Mouse (Mus musculus) MEL (cell line): Measurements from ENCODE around the gene Wnk3. TPM values are rescaled to one million over a fixed set of nuclear protein-coding genes. Genes with fewer than 3 reads are reported as not detected.
A peak's percentile ranks its signal among the peaks of the same experiment; 100 is the strongest.

Experiments used
- DNase-seq: peaks from one replicate; pipeline ENCODE4 v3.0.0; 2011; ENCODE audit warnings: low read depth, low spot score
- H3K27ac ChIP-seq: 2 replicates; pipeline ENCODE4 v1.5.1; 2012; ENCODE audit warnings: low read depth, mild to moderate bottlenecking, control low read depth, low read length, moderate library complexity; ENCODE audit not compliant: control insufficient read depth
- H3K27me3 ChIP-seq, 2 experiments: fragments of 150-350 bp in 1 of 2; sonication (generic) in 1 of 2; 2 replicates each; pipeline ENCODE4 v1.6.1; 2012; ENCODE audit warnings: low read length in 2 of 2, mild to moderate bottlenecking in 2 of 2, improper control_type of control experiment in 1 of 2, moderate library complexity in 1 of 2; ENCODE audit not compliant: insufficient read depth in 2 of 2, control insufficient read depth in 1 of 2
- H3K36me3 ChIP-seq, 2 experiments: 2 replicates each; pipeline ENCODE4 v1.6.1; 2012 to 2014; ENCODE audit warnings: low read length in 2 of 2, improper control_type of control experiment in 1 of 2, inconsistent platforms in 1 of 2, mild to moderate bottlenecking in 1 of 2; ENCODE audit not compliant: insufficient read depth in 2 of 2, control insufficient read depth in 1 of 2
- H3K4me1 ChIP-seq, 2 experiments: fragments of 150-350 bp in 1 of 2; sonication (generic) in 1 of 2; 2 replicates each; pipeline ENCODE4 v1.6.1; 2012; ENCODE audit warnings: low read length in 2 of 2, improper control_type of control experiment in 1 of 2, mild to moderate bottlenecking in 1 of 2; ENCODE audit not compliant: insufficient read depth in 2 of 2, control insufficient read depth in 1 of 2
- H3K4me3 ChIP-seq, 2 experiments: fragments of 150-350 bp in 1 of 2; sonication (generic) in 1 of 2; 2 replicates each; pipeline ENCODE4 v1.5.1; 2012; ENCODE audit warnings: low read depth in 2 of 2, low read length in 2 of 2, mild to moderate bottlenecking in 2 of 2, moderate library complexity in 2 of 2, control low read depth in 1 of 2, improper control_type of control experiment in 1 of 2; ENCODE audit not compliant: control insufficient read depth in 1 of 2, insufficient read depth in 1 of 2
- H3K79me2 ChIP-seq: 2 replicates; pipeline ENCODE4 v1.6.1; 2012; ENCODE audit warnings: mild to moderate bottlenecking, low read length, moderate library complexity; ENCODE audit not compliant: control insufficient read depth, poor library complexity, insufficient read depth
- H3K9ac ChIP-seq: 2 replicates; pipeline ENCODE4 v1.6.1; 2012; ENCODE audit warnings: low read depth, mild to moderate bottlenecking, control low read depth, low read length, moderate library complexity; ENCODE audit not compliant: control insufficient read depth, poor library complexity, severe bottlenecking
- H3K9me3 ChIP-seq: fragments of 150-350 bp; sonication (generic); replicated peaks from 2 replicates; pipeline ENCODE4 v1.6.1; 2012; ENCODE audit warnings: mild to moderate bottlenecking, low read length, improper control_type of control experiment, moderate library complexity; ENCODE audit not compliant: insufficient read depth
- CHD2 ChIP-seq: IDR thresholded peaks from 2 replicates; pipeline ENCODE4 v1.6.1; 2011; ENCODE audit warnings: low read length, improper control_type of control experiment
- CTCF ChIP-seq, 3 experiments: IDR thresholded peaks in 2 of 3; conservative IDR thresholded peaks in 1 of 3; 2 replicates each; pipeline ENCODE4 v1.5.1; 2011 to 2012; ENCODE audit warnings: low read length in 3 of 3, low read depth in 2 of 3, mild to moderate bottlenecking in 2 of 3, improper control_type of control experiment in 1 of 3, inconsistent platforms in 1 of 3, mixed read lengths in 1 of 3, moderate library complexity in 1 of 3; ENCODE audit not compliant: control insufficient read depth in 1 of 3, insufficient read depth in 1 of 3, poor library complexity in 1 of 3, severe bottlenecking in 1 of 3
- ELF1 ChIP-seq: IDR thresholded peaks from 2 replicates; pipeline ENCODE4 v1.6.1; 2014; ENCODE audit warnings: low read depth, mild to moderate bottlenecking, inconsistent platforms, low read length, improper control_type of control experiment, moderate library complexity
- EP300 ChIP-seq, 2 experiments: IDR thresholded peaks; 2 replicates each; pipeline ENCODE4 v1.6.1; 2011; ENCODE audit warnings: improper control_type of control experiment in 2 of 2, low read length in 2 of 2, low read depth in 1 of 2, mild to moderate bottlenecking in 1 of 2
- ETS1 ChIP-seq: IDR thresholded peaks from 2 replicates; pipeline ENCODE4 v1.6.1; 2012; ENCODE audit warnings: low read depth, mild to moderate bottlenecking, inconsistent platforms, low read length, improper control_type of control experiment, moderate library complexity
- GATA1 ChIP-seq: IDR thresholded peaks from 2 replicates; pipeline ENCODE4 v1.6.1; 2011; ENCODE audit warnings: low read depth, low read length, improper control_type of control experiment
- HCFC1 ChIP-seq: IDR thresholded peaks from 2 replicates; pipeline ENCODE4 v1.6.1; 2012; ENCODE audit warnings: low read depth, mild to moderate bottlenecking, inconsistent platforms, low read length, improper control_type of control experiment, moderate library complexity
- JUND ChIP-seq: IDR thresholded peaks from 2 replicates; pipeline ENCODE4 v1.6.1; 2011; ENCODE audit warnings: low read depth, mild to moderate bottlenecking, improper control_type of control experiment, low read length
- MAZ ChIP-seq: IDR thresholded peaks from 2 replicates; pipeline ENCODE4 v1.6.1; 2012; ENCODE audit warnings: low read depth, mild to moderate bottlenecking, inconsistent platforms, low read length, improper control_type of control experiment
- MXI1 ChIP-seq: IDR thresholded peaks from 2 replicates; pipeline ENCODE4 v1.6.1; 2011; ENCODE audit warnings: mild to moderate bottlenecking, low read depth, low read length, improper control_type of control experiment
- MYB ChIP-seq: IDR thresholded peaks from 2 replicates; pipeline ENCODE4 v1.6.1; 2011; ENCODE audit warnings: mild to moderate bottlenecking, low read depth, low read length, improper control_type of control experiment
- NRF1 ChIP-seq: IDR thresholded peaks from 2 replicates; pipeline ENCODE4 v1.6.1; 2014; ENCODE audit warnings: low read depth, mild to moderate bottlenecking, inconsistent platforms, low read length, improper control_type of control experiment, moderate library complexity; ENCODE audit not compliant: poor library complexity, insufficient read depth, severe bottlenecking
- POLR2AphosphoS5 ChIP-seq: IDR thresholded peaks from 2 replicates; pipeline ENCODE4 v1.6.1; 2012; ENCODE audit warnings: low read depth, borderline replicate concordance, mild to moderate bottlenecking, inconsistent platforms, low read length, moderate library complexity, mixed read lengths
- SIN3A ChIP-seq: IDR thresholded peaks from 2 replicates; pipeline ENCODE4 v1.6.1; 2012; ENCODE audit warnings: low read length, improper control_type of control experiment, inconsistent platforms
- SMC3 ChIP-seq: IDR thresholded peaks from 2 replicates; pipeline ENCODE4 v1.6.1; 2011; ENCODE audit warnings: low read depth, low read length, improper control_type of control experiment
- TCF12 ChIP-seq: IDR thresholded peaks from 2 replicates; pipeline ENCODE4 v1.6.1; 2014; ENCODE audit warnings: low read depth, mild to moderate bottlenecking, inconsistent platforms, low read length, improper control_type of control experiment, moderate library complexity
- UBTF ChIP-seq: IDR thresholded peaks from 2 replicates; pipeline ENCODE4 v1.6.1; 2012; ENCODE audit warnings: low read depth, mild to moderate bottlenecking, inconsistent platforms, low read length, improper control_type of control experiment, moderate library complexity, borderline replicate concordance; ENCODE audit not compliant: insufficient read depth
- USF2 ChIP-seq, 2 experiments: IDR thresholded peaks; 2 replicates each; pipeline ENCODE4 v1.6.1; 2011 to 2012; ENCODE audit warnings: improper control_type of control experiment in 2 of 2, low read length in 2 of 2, borderline replicate concordance in 1 of 2, inconsistent platforms in 1 of 2, low read depth in 1 of 2, mild to moderate bottlenecking in 1 of 2; ENCODE audit not compliant: insufficient read depth in 1 of 2
- ZMIZ1 ChIP-seq: IDR thresholded peaks from 2 replicates; pipeline ENCODE4 v1.6.1; 2012; ENCODE audit warnings: low read depth, mild to moderate bottlenecking, inconsistent platforms, low read length, improper control_type of control experiment, moderate library complexity
- ZNF384 ChIP-seq: IDR thresholded peaks from 2 replicates; pipeline ENCODE4 v1.6.1; 2012; ENCODE audit warnings: low read depth, mild to moderate bottlenecking, inconsistent platforms, low read length, improper control_type of control experiment
- polyA plus RNA-seq, 2 experiments: library from polyadenylated mRNA; stranded (reverse) in 1 of 2; unstranded in 1 of 2; fragments of >175 nt in 1 of 2; fragments of >200 nt in 1 of 2; gene quantifications; 2 replicates each; pipeline versions ENCODE4 v1.2.1 to v1.2.4; 2012; ENCODE audit warnings: low replicate concordance in 2 of 2, low read depth in 1 of 2; ENCODE audit not compliant: insufficient read length in 2 of 2, insufficient read depth in 1 of 2, missing spikeins in 1 of 2
- total RNA-seq: library from RNA; depleted of rRNA; stranded (reverse); fragments of 300-350 nt; gene quantifications from 2 replicates; pipeline ENCODE4 v1.2.3, GENCODE M21; 2012; rRNA removed

Gene Wnk3
- total RNA-seq: not detected in 2 replicates
- under 1 TPM in 1 of 2 experiments, not detected in 1; 0.01 TPM for polyA plus RNA-seq

DNA sequence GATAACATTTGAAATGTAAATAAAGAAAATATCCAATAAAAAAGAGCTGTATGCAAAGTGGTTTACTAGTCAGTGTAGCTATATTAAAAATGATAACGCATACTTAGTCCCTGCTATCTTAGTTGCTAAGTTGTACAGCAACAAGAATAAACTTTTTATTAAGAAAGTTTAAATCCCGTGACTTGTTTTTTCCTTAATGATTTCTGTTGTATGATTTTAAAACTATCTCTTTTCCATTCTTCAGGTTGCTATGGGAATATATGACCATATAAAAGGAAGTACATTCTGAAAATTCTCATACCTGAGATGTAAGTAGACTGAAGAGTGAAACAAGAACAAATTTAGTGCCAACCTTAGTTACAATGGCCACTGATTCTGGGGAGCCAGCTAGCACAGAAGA lies at the start of gene Wnk3:
Wnk3 (plus strand) TSS at position 301 of the 400 bp plus-strand sequence.
- no peaks in the 10 kb centered on the region for H3K4me1 ChIP-seq
- H3K36me3 ChIP-seq: no peaks in the 10 kb centered on the region
- no peak within 1 kb of the TSS for H3K27ac ChIP-seq
- H3K27me3 ChIP-seq: no peaks in the 10 kb centered on the region; a peak in 1 of 4 replicates
- H3K9ac ChIP-seq: no peak within 1 kb of the TSS
- H3K9me3 ChIP-seq: no peaks in the 10 kb centered on the region
- H3K4me3 ChIP-seq: no peak within 1 kb of the TSS
- TF ChIP-seq HCFC1 (no peak), MAZ (no peak), MXI1 (no peak), SIN3A (no peak), USF2 (IDR thresholded peaks at IDR 0.05; ENCODE audit: borderline replicate concordance in 1 of 2, insufficient read depth in 1 of 2, low read depth in 1 of 2, low read length in 2 of 2) (no peak), CHD2 (no peak), ELF1 (no peak), MYB (no peak), CTCF (IDR thresholded peaks at IDR 0.05 in 2 of 3, conservative IDR thresholded peaks at IDR 0.05 in 1 of 3; ENCODE audit: control insufficient read depth in 1 of 3, insufficient read depth in 1 of 3, low read depth in 2 of 3, low read length in 3 of 3, poor library complexity in 1 of 3, severe bottlenecking in 1 of 3) (no peak), TCF12 (no peak), ETS1 (no peak), JUND (no peak), UBTF (no peak), SMC3 (no peak), NRF1 (no peak), ZMIZ1 (no peak), POLR2AphosphoS5 (no peak)
- DNase-seq: no peak
- H3K79me2 ChIP-seq: no peaks in the 10 kb centered on the region

DNA sequence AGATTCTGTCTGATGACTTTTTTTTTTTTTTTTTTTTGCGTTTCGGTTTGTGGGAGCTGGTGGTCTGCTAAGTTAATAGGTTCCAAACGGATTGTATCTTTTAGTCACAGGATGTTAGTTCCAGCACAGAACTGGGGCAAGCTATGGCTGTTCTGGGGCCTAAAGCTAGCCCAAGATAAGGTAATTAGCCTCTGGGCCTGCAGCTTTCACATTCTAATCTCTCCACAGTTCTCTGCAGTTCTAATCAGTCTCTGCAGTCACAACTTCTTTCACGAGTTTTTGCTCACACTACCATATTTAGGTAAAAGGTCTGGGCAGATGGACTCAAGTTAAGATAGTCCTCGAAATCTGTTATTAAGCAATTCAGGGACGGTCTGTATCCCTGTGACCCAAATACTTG lies 39.5 kb upstream of the Wnk3 start:
- H3K27me3 ChIP-seq: peaks cover 0 to 2% of the 10 kb centered on the region in 2 experiments; a peak in 1 of 4 replicates
- peak; percentile 27 for DNase-seq
- no peak overlapping the region for H3K27ac ChIP-seq
- H3K4me1 ChIP-seq: peaks cover 0 to 4% of the 10 kb centered on the region in 2 experiments; a peak in 1 of 4 replicates
- H3K9me3 ChIP-seq: no peaks in the 10 kb centered on the region
- no peak overlapping the region for H3K9ac ChIP-seq
- H3K4me3 ChIP-seq: no peak overlapping the region
- no peaks in the 10 kb centered on the region for H3K79me2 ChIP-seq
- TF ChIP-seq ZNF384: peak; percentile 45
- 0 out of 2 replicates have a peak, but pooled peaks have one; percentile 24 for TF ChIP-seq TCF12
- no peak for TF ChIP-seq ELF1
- peak; percentile 16 to 46; a peak in 1 of 4 replicates for TF ChIP-seq EP300 (IDR thresholded peaks at IDR 0.05; ENCODE audit: low read depth in 1 of 2, low read length in 2 of 2)
- TF ChIP-seq GATA1: 0 out of 2 replicates have a peak, but pooled peaks have one; percentile 38
- no peaks in the 10 kb centered on the region; a peak in 1 of 4 replicates for H3K36me3 ChIP-seq
